Mouse (Mus musculus) liver, embryonic 16.5 days (tissue): ENCODE data around the gene Spire2. TPM values are rescaled to one million over a fixed set of nuclear protein-coding genes. Genes with fewer than 3 reads are reported as not detected.
A peak's percentile ranks its signal among the peaks of the same experiment; 100 is the strongest.

Experiments used
- ATAC-seq: fragments of 200-750 bp; cut with Nextera tagmentation; 2 replicates; pipeline ENCODE4 v1.8.0; 2017; ENCODE audit warnings: low read depth, mild to moderate bottlenecking, moderate number of reproducible peaks, moderate library complexity
- H3K27ac ChIP-seq: fragments of 300-500 bp; sonication (generic); 2 replicates; pipeline ENCODE4 v1.5.1; 2014; ENCODE audit warnings: mild to moderate bottlenecking, low read length
- H3K27me3 ChIP-seq: fragments of 300-500 bp; sonication (generic); 2 replicates; pipeline ENCODE4 v1.6.1; 2014; ENCODE audit warnings: low read depth, low read length, mixed read lengths; ENCODE audit not compliant: control insufficient read depth, insufficient read depth
- H3K36me3 ChIP-seq: fragments of 300-500 bp; sonication (generic); 2 replicates; pipeline ENCODE4 v1.6.1; 2014; ENCODE audit warnings: mild to moderate bottlenecking; ENCODE audit not compliant: control insufficient read depth, insufficient read depth
- H3K4me1 ChIP-seq: fragments of 300-500 bp; sonication (generic); 2 replicates; pipeline ENCODE4 v1.6.1; 2014; ENCODE audit warnings: low read depth, low read length, mixed read lengths; ENCODE audit not compliant: control insufficient read depth
- H3K4me2 ChIP-seq: fragments of 300-500 bp; sonication (generic); 2 replicates; pipeline ENCODE4 v1.6.1; 2014; ENCODE audit warnings: low read depth, low read length, mixed read lengths
- H3K4me3 ChIP-seq: fragments of 300-500 bp; sonication (generic); 2 replicates; pipeline ENCODE4 v1.5.1; 2014; ENCODE audit warnings: low read depth, mild to moderate bottlenecking, low read length
- H3K9ac ChIP-seq: fragments of 300-500 bp; sonication (generic); 2 replicates; pipeline ENCODE4 v1.6.1; 2014; ENCODE audit warnings: low read depth, low read length
- H3K9me3 ChIP-seq: fragments of 300-500 bp; sonication (generic); replicated peaks from 2 replicates; pipeline ENCODE4 v1.6.1; 2016; ENCODE audit warnings: low read length; ENCODE audit not compliant: control insufficient read depth
- WGBS: fragments of 180-500 bp; shearing (Covaris S2); extraction: QIAGEN DNeasy Blood & Tissue Kit; methylation state at CpG from one replicate; pipeline ENCODE4 v1.1.7; 2014; ENCODE audit not compliant: insufficient replicate concordance; 5-methylcytosine and 5-hydroxymethylcytosine counted together
- polyA plus RNA-seq: library from polyadenylated mRNA; unstranded; fragments of >200 nt; fragmentation: Nextera tagmentation; extraction: Ambion mirVana; gene quantifications from 2 replicates; pipeline ENCODE4 v1.2.1, GENCODE M21; 2015

Gene Spire2
- polyA plus RNA-seq, 1 experiment from 2014 or later, result 2.4 TPM

- WGBS, result 62% methylated on average over 6 of the region's 6 CpGs
- no peak overlapping the region for H3K4me2 ChIP-seq
- no peaks in the 10 kb centered on the region for H3K9me3 ChIP-seq
- no peak overlapping the region for H3K4me3 ChIP-seq
- H3K9ac ChIP-seq, result no peak overlapping the region
- no peak overlapping the region for H3K27ac ChIP-seq
- H3K27me3 ChIP-seq, result peaks cover 6% of the 10 kb centered on the region
- H3K4me1 ChIP-seq, result peaks cover 29% of the 10 kb centered on the region
- H3K36me3 ChIP-seq, result no peaks in the 10 kb centered on the region
- no peak for ATAC-seq
These were observed 1.8 kb upstream of the Spire2 start for GRCm38 (mm10) chr8:123330701-123331100.

- Histone ChIP-seq H3K4me2 (no peak overlapping the region), H3K9me3 (no peaks in the 10 kb centered on the region), H3K36me3 (no peaks in the 10 kb centered on the region), H3K27ac (no peak overlapping the region), H3K27me3 (peaks cover 6% of the 10 kb centered on the region), H3K4me3 (no peak overlapping the region), H3K9ac (no peak overlapping the region), H3K4me1 (peaks cover 29% of the 10 kb centered on the region)
- ATAC-seq, result no peak
- WGBS, result 46% methylated on average over 2 of the region's 2 CpGs
These were observed 1.2 kb upstream of the Spire2 start for GRCm38 (mm10) chr8:123331301-123331700.

- 19% methylated on average over 8 of the region's 8 CpGs for WGBS
- Histone ChIP-seq H3K4me1 (peaks cover 29% of the 10 kb centered on the region), H3K4me2 (peak overlapping the region; percentile 97), H3K27me3 (peaks cover 6% of the 10 kb centered on the region), H3K9ac (no peak overlapping the region), H3K36me3 (no peaks in the 10 kb centered on the region), H3K4me3 (peak overlapping the region; percentile 71), H3K27ac (peak overlapping the region; percentile 66), H3K9me3 (no peaks in the 10 kb centered on the region)
- no peak for ATAC-seq
These were observed 703 bp upstream of the Spire2 start for GRCm38 (mm10) chr8:123331810-123332209.

- Histone ChIP-seq H3K36me3 (no peaks in the 10 kb centered on the region), H3K27me3 (peaks cover 6% of the 10 kb centered on the region), H3K4me2 (peak overlapping the region; percentile 97), H3K9me3 (no peaks in the 10 kb centered on the region), H3K4me1 (peaks cover 29% of the 10 kb centered on the region), H3K27ac (no peak overlapping the region; the same call in none of the 2 replicates), H3K9ac (peak overlapping the region; percentile 63), H3K4me3 (peak overlapping the region; percentile 71)
- WGBS, result 9% methylated on average over 17 of the region's 21 CpGs
- no peak for ATAC-seq
These were observed 626 bp downstream of the Spire2 start for GRCm38 (mm10) chr8:123333091-123333587.

- Histone ChIP-seq H3K4me3 (no peak overlapping the region; the same call in 1 of the 2 replicates), H3K4me2 (peak overlapping the region; percentile 97), H3K27ac (peak overlapping the region; percentile 73), H3K9me3 (no peaks in the 10 kb centered on the region), H3K9ac (no peak overlapping the region), H3K36me3 (no peaks in the 10 kb centered on the region), H3K4me1 (peaks cover 29% of the 10 kb centered on the region), H3K27me3 (peaks cover 6% of the 10 kb centered on the region)
- WGBS, result 3% methylated on average over 7 of the region's 7 CpGs
- ATAC-seq, result no peak
These were observed 1.4 kb downstream of the Spire2 start for GRCm38 (mm10) chr8:123333864-123334263.

- H3K27me3 ChIP-seq, result peaks cover 6% of the 10 kb centered on the region
- H3K9ac ChIP-seq, result no peak overlapping the region
- ATAC-seq, result no peak
- H3K4me3 ChIP-seq, result no peak overlapping the region
- WGBS, result 28% methylated on average over 1 of the region's 1 CpGs
- H3K27ac ChIP-seq, result peak overlapping the region; percentile 73
- H3K4me1 ChIP-seq, result peaks cover 27% of the 10 kb centered on the region
- H3K9me3 ChIP-seq, result no peaks in the 10 kb centered on the region
- no peaks in the 10 kb centered on the region for H3K36me3 ChIP-seq
- peak overlapping the region; percentile 97 for H3K4me2 ChIP-seq
These were observed 2.0 kb downstream of the Spire2 start for GRCm38 (mm10) chr8:123334467-123334866.

- ATAC-seq, result no peak
- Histone ChIP-seq H3K4me3 (no peak overlapping the region), H3K4me2 (no peak overlapping the region), H3K9ac (no peak overlapping the region), H3K4me1 (peaks cover 22% of the 10 kb centered on the region), H3K9me3 (no peaks in the 10 kb centered on the region), H3K27ac (no peak overlapping the region), H3K27me3 (peaks cover 6% of the 10 kb centered on the region), H3K36me3 (no peaks in the 10 kb centered on the region)
- WGBS, result 56% methylated on average over 3 of the region's 3 CpGs
These were observed 5.0 kb downstream of the Spire2 start for GRCm38 (mm10) chr8:123337475-123337874.

- Histone ChIP-seq H3K4me2 (no peak overlapping the region), H3K9me3 (no peaks in the 10 kb centered on the region), H3K4me3 (no peak overlapping the region), H3K4me1 (peaks cover 6% of the 10 kb centered on the region), H3K36me3 (no peaks in the 10 kb centered on the region), H3K27me3 (no peaks in the 10 kb centered on the region), H3K9ac (no peak overlapping the region), H3K27ac (no peak overlapping the region)
- 78% methylated on average over 4 of the region's 4 CpGs for WGBS
- no peak for ATAC-seq
These were observed 7.6 kb downstream of the Spire2 start for GRCm38 (mm10) chr8:123340071-123340470.

- ATAC-seq, result peak; percentile 73
- H3K27ac ChIP-seq, result no peak overlapping the region
- H3K4me1 ChIP-seq, result peaks cover 6% of the 10 kb centered on the region
- WGBS, result 53% methylated on average over 27 of the region's 27 CpGs
- no peaks in the 10 kb centered on the region for H3K27me3 ChIP-seq
- H3K9me3 ChIP-seq, result no peaks in the 10 kb centered on the region
- H3K9ac ChIP-seq, result no peak overlapping the region
- H3K36me3 ChIP-seq, result no peaks in the 10 kb centered on the region
- no peak overlapping the region for H3K4me2 ChIP-seq
- H3K4me3 ChIP-seq, result no peak overlapping the region
These were observed 8.8 kb downstream of the Spire2 start for GRCm38 (mm10) chr8:123341040-123342015.
